Mouse (Mus musculus): Measurements from ENCODE around the gene Sorcs2. TPM values are rescaled to one million over a fixed set of nuclear protein-coding genes. Genes with fewer than 3 reads are reported as not detected.

Sorcs2 gene
- 10 to 100 TPM; 36.6 to 45.0 TPM for total RNA-seq (2021)

DNA sequence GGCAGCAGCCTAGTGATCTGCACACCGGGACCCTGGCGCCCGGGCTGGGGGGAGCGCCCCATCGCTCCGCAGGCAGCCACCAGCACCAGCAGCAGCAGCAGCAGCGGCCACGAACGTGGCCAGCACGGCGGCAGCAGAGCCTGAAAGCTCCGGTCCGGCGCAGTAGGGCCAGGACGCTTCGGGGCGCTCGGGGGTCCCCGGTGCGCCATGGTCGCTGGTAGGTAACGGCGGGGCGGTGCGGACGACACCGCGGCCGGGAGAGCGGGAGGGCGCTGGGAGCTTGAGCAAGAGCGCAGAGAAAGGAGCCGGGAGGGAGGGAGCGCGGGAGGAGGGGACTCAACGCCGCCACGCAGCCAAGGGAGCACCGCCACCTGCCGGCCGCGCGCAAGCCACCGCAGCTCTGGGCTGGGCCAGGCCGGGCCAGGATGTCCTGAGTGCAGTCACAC lies at the start of gene Sorcs2:
TSS of gene Sorcs2 (minus strand) at position 303 of the 446 bp plus-strand sequence.
- DNase-seq (ENCODE audit: low spot score in 2 of 2): peak; percentile 86 to 88
- intact Hi-C loops (cut with DNase I): loop anchor here (2.0 to 5.0 kb wide), 5 partner anchors 75 to 416 kb away; no protein-coding TSS in a partner anchor

DNA sequence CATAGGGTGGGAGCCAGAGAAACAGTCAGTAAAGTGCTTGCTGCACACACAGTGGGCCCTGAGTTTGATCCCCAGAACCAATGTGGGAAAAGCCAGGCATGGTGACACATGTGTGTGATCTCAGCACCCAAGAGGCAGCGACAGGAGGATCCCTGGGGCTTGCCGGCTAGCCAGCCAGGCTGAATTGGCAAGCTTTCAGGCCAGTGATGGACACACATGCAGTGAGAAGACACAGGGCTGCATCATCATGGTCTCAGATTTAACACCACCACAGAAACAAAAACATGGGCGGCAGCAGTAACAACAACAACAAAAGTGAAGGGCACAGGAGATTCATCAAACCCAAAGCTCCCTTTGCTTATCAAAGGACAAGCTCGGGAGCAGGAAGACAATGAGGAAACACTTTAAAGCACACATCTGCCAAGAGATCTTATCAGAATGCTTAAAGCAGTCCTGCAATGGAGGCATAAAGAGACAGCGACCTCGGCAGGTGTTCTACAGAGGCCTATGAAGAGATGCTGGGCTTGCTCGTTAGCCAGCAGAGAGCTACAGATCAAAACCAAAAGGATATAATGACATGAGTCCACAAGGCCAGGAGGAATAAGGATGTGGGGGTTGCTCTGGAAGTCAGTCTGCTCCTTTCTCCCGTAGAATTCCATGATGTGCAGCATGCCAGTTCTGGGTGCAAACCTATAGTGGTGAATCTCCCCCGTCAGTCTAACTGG lies 48.4 kb upstream of the Sorcs2 start:
- DNase-seq (ENCODE audit: low spot score in 2 of 2): no peak
- intact Hi-C loops (cut with DNase I): no loop called here

DNA sequence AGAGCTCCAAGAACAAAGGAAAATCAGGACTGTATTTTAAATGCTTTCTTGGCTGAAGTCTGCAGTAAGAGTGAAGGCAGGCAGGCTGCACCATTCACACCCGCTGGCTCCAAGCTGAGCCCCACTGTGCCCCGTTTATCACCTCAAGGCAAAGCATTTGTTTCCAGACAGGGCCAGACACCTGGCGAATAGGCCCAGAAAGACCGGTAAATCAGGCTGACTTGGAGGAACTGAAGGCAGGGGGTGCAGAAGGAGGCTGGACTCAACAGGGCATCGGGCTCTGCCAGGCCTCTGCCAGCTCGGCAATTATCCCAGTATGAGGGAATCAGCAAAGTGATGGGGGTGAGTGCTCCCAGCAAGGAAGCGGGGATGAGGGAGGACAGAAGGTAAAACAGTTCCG lies 47.1 kb upstream of the Sorcs2 start:
- intact Hi-C loops (cut with DNase I): no loop called here
- no peak for DNase-seq (ENCODE audit: low spot score in 2 of 2)

GRCm38 (mm10) chr5:36444611-36445010 lies 46.7 kb upstream of the Sorcs2 start:
- intact Hi-C loops (cut with DNase I): no loop called here
- no peak for DNase-seq (ENCODE audit: low spot score in 2 of 2)

GRCm38 (mm10) chr5:36440741-36441140 lies 42.8 kb upstream of the Sorcs2 start:
- no peak for DNase-seq (ENCODE audit: low spot score in 2 of 2)

GRCm38 (mm10) chr5:36436858-36437257 lies 38.9 kb upstream of the Sorcs2 start:
- intact Hi-C loops (cut with DNase I): no loop called here
- DNase-seq (ENCODE audit: low spot score in 2 of 2): no peak

More at GRCm38 (mm10) chr5:36440741-36441140, 42.8 kb upstream of the Sorcs2 start:
- intact Hi-C loops (cut with DNase I): no loop called here

GRCm38 (mm10) chr5:36434398-36434967 lies 36.5 kb upstream of the Sorcs2 start:
- intact Hi-C loops (cut with DNase I): no loop called here
- DNase-seq (ENCODE audit: low spot score in 2 of 2): no peak

DNA sequence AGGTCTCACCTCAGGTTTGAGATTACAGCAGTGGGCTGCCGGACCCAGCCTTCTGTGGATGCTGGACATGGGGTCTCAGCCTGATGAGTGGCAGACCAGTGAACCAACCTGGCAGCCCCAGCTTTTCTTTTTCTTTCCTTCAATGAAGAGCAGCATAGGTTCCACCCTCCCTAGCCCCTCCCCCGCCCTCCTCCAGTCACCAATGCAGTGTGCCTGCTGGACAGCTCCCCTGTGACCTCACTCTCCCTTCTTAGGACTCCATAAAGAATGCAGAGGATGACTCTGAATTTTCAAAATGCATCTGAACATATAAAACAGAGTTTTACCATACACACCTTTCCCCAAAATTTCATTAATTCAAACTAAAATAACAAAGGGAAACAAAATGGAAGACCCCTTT lies 33.8 kb upstream of the Sorcs2 start:
- no peak for DNase-seq (ENCODE audit: low spot score in 2 of 2)
- intact Hi-C loops (cut with DNase I): no loop called here

DNA sequence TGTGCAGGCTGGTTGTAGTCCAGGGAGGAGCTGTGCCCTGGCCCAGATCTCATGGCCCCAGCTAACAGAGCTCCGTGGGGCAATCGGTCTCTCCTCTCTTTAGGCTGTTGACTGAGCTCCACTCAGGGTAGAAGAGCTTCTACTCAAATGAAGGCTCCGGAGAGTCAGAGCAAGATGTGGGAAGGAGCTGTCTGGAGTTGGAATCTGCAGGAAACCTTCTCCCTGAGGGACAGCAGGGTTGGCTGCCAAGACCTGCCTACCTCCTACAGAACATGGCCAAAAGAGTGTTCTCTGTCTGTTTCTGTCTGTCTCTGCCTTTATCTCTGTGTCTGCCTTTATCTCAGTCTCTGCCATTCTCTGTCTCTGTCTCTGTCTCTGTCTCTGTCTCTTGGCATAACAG lies 31.6 kb upstream of the Sorcs2 start:
- intact Hi-C loops (cut with DNase I): no loop called here
- DNase-seq (ENCODE audit: low spot score in 2 of 2): no peak

DNA sequence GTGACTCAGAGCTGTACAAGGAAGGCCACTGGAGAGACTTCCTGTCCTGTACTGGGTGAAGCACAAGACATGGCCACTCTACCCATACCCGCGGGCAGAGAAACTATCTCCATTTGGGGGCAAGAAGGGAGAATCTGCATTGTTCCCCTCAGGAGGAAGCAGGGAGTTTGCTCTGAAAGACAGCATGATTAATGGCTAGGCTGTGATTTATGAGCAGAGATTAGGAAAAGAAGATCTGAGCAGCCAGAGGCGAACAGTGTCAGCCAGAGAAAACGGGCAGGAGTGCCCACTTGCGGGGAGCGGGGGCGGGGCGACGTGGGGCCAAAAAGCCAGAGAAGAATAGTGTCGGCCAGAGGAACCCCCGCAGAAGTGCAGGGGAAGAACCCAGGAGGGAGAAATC lies 29.9 kb upstream of the Sorcs2 start:
- DNase-seq (ENCODE audit: low spot score in 2 of 2): no peak
- intact Hi-C loops (cut with DNase I): no loop called here

DNA sequence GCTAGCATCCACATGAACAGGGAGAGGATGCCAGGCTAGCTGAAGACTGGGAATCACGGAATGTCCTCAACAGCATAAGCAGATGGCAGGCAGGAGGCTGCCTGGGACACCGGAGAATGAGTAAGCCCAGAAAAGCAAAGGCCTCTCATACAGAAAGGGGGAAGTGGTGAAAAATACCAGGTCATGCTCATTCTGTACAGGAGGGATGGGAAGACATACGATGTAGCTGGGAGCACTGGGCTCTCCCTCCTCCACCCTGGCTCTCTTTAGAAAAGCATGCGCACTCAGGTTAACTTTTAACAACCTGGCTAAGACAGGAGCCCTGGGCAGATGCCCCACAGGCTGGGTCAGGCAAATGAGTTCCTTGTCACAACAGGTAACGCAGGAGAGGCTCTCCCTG lies 28.5 kb upstream of the Sorcs2 start:
- DNase-seq (ENCODE audit: low spot score in 2 of 2): peak; percentile 55 to 62
- intact Hi-C loops (cut with DNase I): no loop called here

DNA sequence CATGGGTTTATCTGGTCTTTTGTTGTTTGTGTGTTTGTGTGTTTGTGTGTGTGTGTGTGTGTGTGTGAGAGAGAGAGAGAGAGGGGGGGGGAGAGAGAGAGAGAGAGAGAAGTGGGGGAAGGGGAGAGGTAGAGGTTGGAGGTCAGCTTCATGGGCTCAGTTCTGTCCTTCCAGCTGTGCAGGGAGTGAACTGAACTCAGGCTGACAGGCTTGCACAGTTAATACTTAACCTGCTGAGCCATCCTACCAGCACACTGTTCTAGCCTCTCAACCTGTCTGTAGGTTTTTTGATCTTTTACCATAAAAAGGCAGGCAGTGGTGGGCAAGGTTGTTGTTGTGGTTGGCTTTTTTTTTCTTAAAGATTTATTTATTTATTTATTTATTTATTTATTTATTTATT lies 26.7 kb upstream of the Sorcs2 start:
- intact Hi-C loops (cut with DNase I): no loop called here
- DNase-seq (ENCODE audit: low spot score in 2 of 2): no peak

- no peak for DNase-seq (ENCODE audit: low spot score in 2 of 2)
- intact Hi-C loops (cut with DNase I): no loop called here
Measured at GRCm38 (mm10) chr5:36422689-36423088, 24.8 kb upstream of the Sorcs2 start.

- no peak for DNase-seq (ENCODE audit: low spot score in 2 of 2)
- intact Hi-C loops (cut with DNase I): no loop called here
Measured at GRCm38 (mm10) chr5:36419861-36420260, 21.9 kb upstream of the Sorcs2 start.

DNA sequence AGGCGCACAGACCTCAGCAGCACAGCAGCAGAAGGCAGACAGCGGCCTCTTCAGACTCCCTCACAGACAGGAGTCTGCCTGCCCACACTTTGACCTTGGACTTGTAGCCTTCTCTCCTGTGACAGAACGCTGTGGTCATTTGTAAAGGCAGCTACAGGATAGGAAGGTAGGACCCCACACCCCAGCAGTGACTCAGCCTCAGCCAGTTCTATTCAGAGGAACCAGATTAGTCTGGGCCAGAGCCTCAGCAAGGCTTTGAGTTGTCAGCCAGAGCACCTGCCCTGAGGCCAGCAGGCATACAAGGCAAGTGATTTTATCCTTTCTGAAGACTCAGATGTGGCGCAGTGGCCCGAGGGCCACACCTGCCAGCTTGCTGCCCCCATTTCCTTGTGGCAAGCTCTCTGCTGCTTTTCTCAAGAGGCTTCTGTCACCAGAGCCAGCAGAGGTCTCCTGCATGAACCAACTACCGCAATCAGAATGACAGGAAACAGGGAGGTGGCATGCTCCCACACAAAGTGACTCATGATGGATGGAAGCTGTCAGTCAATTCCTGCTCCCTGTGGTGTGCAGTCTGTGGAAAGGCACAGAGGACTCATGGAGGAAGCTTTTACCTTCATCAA lies 16.9 kb upstream of the Sorcs2 start:
- intact Hi-C loops (cut with DNase I): no loop called here
- no peak for DNase-seq (ENCODE audit: low spot score in 2 of 2)

- DNase-seq (ENCODE audit: low spot score in 2 of 2): peak in 1 of 2 experiments; percentile 45
- intact Hi-C loops (cut with DNase I): loop anchor here (2.0 to 5.0 kb wide), 5 partner anchors 76 to 416 kb away; no protein-coding TSS in a partner anchor
Measured at GRCm38 (mm10) chr5:36398463-36399364, 775 bp upstream of the Sorcs2 start.

GRCm38 (mm10) chr5:36397384-36397759 lies 567 bp downstream of the Sorcs2 start:
- DNase-seq (ENCODE audit: low spot score in 2 of 2): no peak

DNA sequence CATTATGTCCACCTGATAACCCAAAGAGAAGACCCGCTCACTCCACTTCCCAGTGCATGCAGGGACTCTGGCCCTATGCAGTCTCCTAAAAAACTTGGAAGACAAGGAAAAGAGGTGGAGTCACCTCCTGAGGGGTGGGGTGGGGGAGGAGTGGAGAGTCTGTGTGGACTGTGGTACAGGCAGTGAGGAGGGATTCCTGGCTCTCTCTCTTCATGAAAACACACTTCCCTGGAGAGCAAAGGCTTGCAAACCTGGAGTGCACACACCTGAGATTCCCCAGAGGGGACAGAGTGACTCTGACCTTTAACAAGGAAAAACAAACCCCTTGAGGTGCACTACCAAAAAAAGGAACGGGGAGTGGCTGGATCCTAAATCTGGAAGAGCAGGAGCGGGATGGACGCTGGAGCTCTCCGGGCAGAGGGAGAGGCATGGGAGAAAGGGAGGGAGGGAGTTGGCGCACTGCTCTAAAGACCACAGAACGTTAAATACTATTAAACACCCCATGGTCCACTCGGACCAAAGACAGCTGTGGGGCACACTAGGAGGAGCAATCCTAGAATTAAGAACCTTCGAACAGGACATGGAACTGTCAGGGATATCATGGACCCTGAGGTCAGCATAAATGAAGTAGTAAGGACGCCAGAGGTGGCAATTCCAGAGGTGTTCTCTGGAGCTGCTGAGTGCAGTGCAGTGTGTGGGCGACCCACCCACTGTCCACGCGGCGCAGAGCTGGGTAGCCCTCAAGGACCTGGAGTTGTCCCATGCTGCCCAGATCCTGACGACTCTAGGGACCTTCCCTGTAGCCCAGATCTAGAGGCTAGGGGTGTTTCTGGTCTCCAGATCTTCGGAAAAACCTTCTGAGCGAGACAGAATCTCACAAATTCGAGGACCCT lies 1.2 kb downstream of the Sorcs2 start:
- intact Hi-C loops (cut with DNase I): loop anchor here (5.0 kb wide), 3 partner anchors 184 to 414 kb away; no protein-coding TSS in a partner anchor
- no peak for DNase-seq (ENCODE audit: low spot score in 2 of 2)

More at GRCm38 (mm10) chr5:36397384-36397759, 567 bp downstream of the Sorcs2 start:
- intact Hi-C loops (cut with DNase I): loop anchor here (5.0 kb wide), 3 partner anchors 185 to 415 kb away; no protein-coding TSS in a partner anchor

DNA sequence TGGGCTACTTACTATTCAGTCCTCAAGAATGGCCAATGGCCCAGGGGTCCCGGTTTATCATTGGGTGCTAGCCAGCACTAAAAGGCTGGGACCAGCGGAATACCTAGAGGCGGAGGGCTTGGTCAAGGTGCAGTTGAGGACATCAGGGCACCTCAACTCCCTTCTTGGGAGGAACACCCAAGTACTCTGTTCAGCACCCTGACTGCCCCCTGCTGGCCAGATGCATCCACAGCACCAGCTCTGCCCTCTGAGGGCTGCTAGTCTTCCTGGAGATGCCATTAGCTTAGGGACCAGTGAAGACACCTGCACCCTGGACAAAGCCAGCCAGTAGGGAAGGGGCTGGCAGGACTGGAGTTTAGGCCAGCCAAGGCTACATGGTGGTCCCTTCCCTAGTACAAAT lies 1.9 kb downstream of the Sorcs2 start:
- intact Hi-C loops (cut with DNase I): loop anchor here (5.0 kb wide), 3 partner anchors 184 to 414 kb away; no protein-coding TSS in a partner anchor
- DNase-seq (ENCODE audit: low spot score in 2 of 2): peak; percentile 73 to 79

Data from left cerebral cortex, postnatal 36 days (tissue).